Mouse (Mus musculus): Measurements from ENCODE around the gene Izumo1r. TPM values are rescaled to one million over a fixed set of nuclear protein-coding genes. Genes with fewer than 3 reads are reported as not detected.

The Izumo1r gene
- polyA plus RNA-seq, 1 experiment = 37.6 TPM

DNA sequence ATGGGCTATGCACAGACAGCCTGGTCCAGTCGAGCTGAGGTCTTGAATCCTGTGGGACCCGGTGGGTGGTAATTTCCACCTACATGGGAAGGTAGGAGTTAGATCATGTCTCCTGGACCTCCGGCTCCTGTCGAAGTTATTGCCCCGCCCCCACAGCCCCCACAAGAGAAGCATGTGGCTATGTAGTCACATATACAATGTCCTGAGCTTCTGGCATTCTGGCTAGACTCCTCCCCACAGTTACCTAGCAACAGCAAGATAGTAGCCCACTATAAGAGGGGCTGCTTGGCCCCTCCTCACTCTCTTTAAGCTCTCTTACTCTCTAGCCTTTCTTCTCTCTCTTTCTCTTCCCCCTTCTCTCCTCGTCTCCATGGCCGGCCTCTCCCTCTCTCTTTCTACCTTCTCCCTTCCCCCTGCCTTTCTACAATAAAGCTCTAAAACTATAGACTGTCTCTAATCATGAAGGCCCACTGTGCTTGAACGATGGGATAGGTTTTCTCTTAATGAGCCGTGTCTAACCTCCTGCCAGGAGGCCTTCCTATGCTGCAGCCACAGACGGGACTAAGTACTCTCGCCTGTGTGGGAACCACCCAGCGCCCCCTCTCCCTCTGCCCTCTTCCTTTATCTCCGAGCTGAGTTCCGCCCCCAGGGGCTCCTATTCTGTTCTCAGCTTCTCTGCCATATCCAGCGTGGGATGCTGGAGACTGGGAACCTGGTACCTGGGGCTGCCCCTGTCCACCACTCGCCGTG is 31.4 kb downstream of the Izumo1r start:
- H3K27ac ChIP-seq (ENCODE audit: insufficient read depth, low read length) = no peak overlapping the region
- H3K4me3 ChIP-seq (ENCODE audit: extremely low read depth, insufficient read depth, insufficient read length) = no peak overlapping the region
- no peaks in the 10 kb centered on the region for H3K27me3 ChIP-seq (ENCODE audit: control insufficient read depth, insufficient read depth, low read length)
- no peaks in the 10 kb centered on the region for H3K36me3 ChIP-seq (ENCODE audit: control insufficient read depth, insufficient read depth, low read length)
- no peak for DNase-seq (ENCODE audit: low read depth in 1 of 2, low spot score in 2 of 2)
- TF ChIP-seq CTCF (IDR thresholded peaks at IDR 0.05; ENCODE audit: extremely low read depth, insufficient read depth, insufficient read length, insufficient replicate concordance) (no peak), POLR2A (IDR thresholded peaks at IDR 0.05; ENCODE audit: low read depth, low read length) (no peak)
- whole genome bisulfite sequencing = 83% methylated on average over 17 of the region's 17 CpGs
- peaks cover 5% of the 10 kb centered on the region; the same call in 1 of the 2 replicates for H3K4me1 ChIP-seq (ENCODE audit: control insufficient read depth, insufficient read depth, insufficient read length)

DNA sequence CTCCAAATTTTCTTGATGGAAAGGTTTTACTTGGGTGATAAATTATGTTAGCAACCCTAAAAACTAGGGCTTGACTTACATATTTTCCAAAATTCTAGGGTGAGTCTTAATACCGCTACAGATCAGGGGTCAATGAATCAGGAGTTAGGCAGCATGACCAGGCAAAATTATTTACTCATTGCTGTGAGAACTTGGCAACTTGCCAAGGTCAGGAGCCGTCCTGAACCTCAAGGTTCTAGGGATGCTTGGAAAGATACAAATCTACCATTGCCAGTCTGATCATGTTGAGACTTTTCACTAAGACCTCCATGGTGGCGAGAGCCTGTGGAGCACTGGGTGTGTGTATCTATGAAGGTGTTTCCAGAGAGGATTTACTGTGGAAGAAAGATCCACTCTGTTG is 32.2 kb downstream of the Izumo1r start:
- Histone ChIP-seq H3K36me3 (ENCODE audit: control insufficient read depth, insufficient read depth, low read length) (no peaks in the 10 kb centered on the region), H3K4me3 (ENCODE audit: extremely low read depth, insufficient read depth, insufficient read length) (no peak overlapping the region), H3K4me1 (ENCODE audit: control insufficient read depth, insufficient read depth, insufficient read length) (peaks cover 4% of the 10 kb centered on the region; the same call in 1 of the 2 replicates), H3K27me3 (ENCODE audit: control insufficient read depth, insufficient read depth, low read length) (no peaks in the 10 kb centered on the region), H3K27ac (ENCODE audit: insufficient read depth, low read length) (no peak overlapping the region)
- no peak for DNase-seq (ENCODE audit: low read depth in 1 of 2, low spot score in 2 of 2)
- TF ChIP-seq CTCF (IDR thresholded peaks at IDR 0.05; ENCODE audit: extremely low read depth, insufficient read depth, insufficient read length, insufficient replicate concordance) (no peak), POLR2A (IDR thresholded peaks at IDR 0.05; ENCODE audit: low read depth, low read length) (no peak)
- 72% methylated on average over 3 of the region's 3 CpGs for WGBS

DNA sequence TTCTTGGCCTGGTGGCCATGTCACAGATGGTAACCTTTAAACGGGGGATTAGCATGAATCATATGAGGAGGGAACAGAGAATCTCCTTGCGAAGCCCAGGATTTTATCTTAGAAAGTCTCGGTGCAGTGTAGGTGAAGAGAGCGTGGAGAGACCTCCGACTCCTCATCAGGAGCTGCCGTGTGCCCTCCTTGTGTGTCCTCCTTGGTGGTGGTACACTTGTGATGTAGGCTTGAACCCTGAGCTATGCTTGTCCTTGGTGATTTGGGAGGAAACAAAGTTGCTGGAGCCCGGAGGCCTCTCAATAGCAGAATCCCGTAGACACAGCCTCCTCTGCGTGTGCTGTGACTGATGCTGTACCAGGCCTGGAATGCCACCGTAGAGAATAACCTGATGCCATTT is 32.9 kb downstream of the Izumo1r start:
- 97% methylated on average over 10 of the region's 10 CpGs for WGBS
- Histone ChIP-seq H3K36me3 (ENCODE audit: control insufficient read depth, insufficient read depth, low read length) (no peaks in the 10 kb centered on the region), H3K27me3 (ENCODE audit: control insufficient read depth, insufficient read depth, low read length) (no peaks in the 10 kb centered on the region), H3K27ac (ENCODE audit: insufficient read depth, low read length) (no peak overlapping the region), H3K4me1 (ENCODE audit: control insufficient read depth, insufficient read depth, insufficient read length) (peaks cover under 1% of the 10 kb centered on the region; the same call in 1 of the 2 replicates), H3K4me3 (ENCODE audit: extremely low read depth, insufficient read depth, insufficient read length) (no peak overlapping the region)
- no peak for TF ChIP-seq POLR2A (IDR thresholded peaks at IDR 0.05; ENCODE audit: low read depth, low read length)
- TF ChIP-seq CTCF (IDR thresholded peaks at IDR 0.05; ENCODE audit: extremely low read depth, insufficient read depth, insufficient read length, insufficient replicate concordance) = no peak
- DNase-seq (ENCODE audit: low read depth in 1 of 2, low spot score in 2 of 2) = no peak

DNA sequence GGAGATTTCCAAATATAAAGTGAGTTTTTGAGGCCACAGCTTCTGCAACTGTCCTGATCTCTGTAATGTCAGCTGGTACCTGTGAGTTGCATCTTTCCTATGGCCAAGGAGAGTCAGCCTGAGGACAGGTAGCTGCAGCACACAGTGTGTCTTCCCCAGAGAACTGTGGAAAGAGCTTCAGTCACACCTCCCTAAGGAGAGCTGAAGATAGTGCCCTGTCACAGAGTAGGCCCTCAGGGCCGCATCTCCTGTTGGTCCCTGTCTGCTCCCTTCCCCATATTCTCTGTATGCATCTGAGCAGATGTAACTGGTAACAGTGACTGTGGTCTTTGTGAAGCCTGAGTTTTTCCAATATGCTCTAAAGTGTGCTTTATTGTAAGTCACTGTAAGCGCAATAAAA is 33.4 kb downstream of the Izumo1r start:
- DNase-seq (ENCODE audit: low read depth in 1 of 2, low spot score in 2 of 2) = no peak
- Histone ChIP-seq H3K36me3 (ENCODE audit: control insufficient read depth, insufficient read depth, low read length) (no peaks in the 10 kb centered on the region), H3K27ac (ENCODE audit: insufficient read depth, low read length) (no peak overlapping the region), H3K4me3 (ENCODE audit: extremely low read depth, insufficient read depth, insufficient read length) (no peak overlapping the region), H3K4me1 (ENCODE audit: control insufficient read depth, insufficient read depth, insufficient read length) (no peaks in the 10 kb centered on the region), H3K27me3 (ENCODE audit: control insufficient read depth, insufficient read depth, low read length) (no peaks in the 10 kb centered on the region)
- no peak for TF ChIP-seq CTCF (IDR thresholded peaks at IDR 0.05; ENCODE audit: extremely low read depth, insufficient read depth, insufficient read length, insufficient replicate concordance)
- TF ChIP-seq POLR2A (IDR thresholded peaks at IDR 0.05; ENCODE audit: low read depth, low read length) = no peak
- 96% methylated on average over 2 of the region's 2 CpGs for WGBS

DNA sequence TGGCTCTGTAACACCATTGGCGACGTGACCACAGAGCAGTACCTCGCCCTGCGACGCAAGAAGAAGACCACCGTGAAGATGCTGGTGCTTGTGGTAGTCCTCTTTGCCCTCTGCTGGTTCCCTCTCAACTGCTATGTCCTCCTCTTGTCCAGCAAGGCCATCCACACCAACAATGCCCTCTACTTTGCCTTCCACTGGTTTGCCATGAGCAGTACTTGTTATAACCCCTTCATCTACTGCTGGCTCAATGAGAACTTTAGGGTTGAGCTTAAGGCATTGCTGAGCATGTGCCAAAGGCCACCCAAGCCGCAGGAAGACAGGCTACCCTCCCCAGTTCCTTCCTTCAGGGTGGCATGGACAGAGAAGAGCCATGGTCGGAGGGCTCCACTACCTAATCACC is 35.4 kb downstream of the Izumo1r start:
- Histone ChIP-seq H3K27me3 (ENCODE audit: control insufficient read depth, insufficient read depth, low read length) (no peaks in the 10 kb centered on the region), H3K27ac (ENCODE audit: insufficient read depth, low read length) (no peak overlapping the region), H3K4me3 (ENCODE audit: extremely low read depth, insufficient read depth, insufficient read length) (no peak overlapping the region), H3K36me3 (ENCODE audit: control insufficient read depth, insufficient read depth, low read length) (no peaks in the 10 kb centered on the region), H3K4me1 (ENCODE audit: control insufficient read depth, insufficient read depth, insufficient read length) (no peaks in the 10 kb centered on the region)
- DNase-seq (ENCODE audit: low read depth in 1 of 2, low spot score in 2 of 2) = no peak
- TF ChIP-seq POLR2A (IDR thresholded peaks at IDR 0.05; ENCODE audit: low read depth, low read length) (no peak), CTCF (IDR thresholded peaks at IDR 0.05; ENCODE audit: extremely low read depth, insufficient read depth, insufficient read length, insufficient replicate concordance) (no peak)
- WGBS = 85% methylated on average over 8 of the region's 8 CpGs

DNA sequence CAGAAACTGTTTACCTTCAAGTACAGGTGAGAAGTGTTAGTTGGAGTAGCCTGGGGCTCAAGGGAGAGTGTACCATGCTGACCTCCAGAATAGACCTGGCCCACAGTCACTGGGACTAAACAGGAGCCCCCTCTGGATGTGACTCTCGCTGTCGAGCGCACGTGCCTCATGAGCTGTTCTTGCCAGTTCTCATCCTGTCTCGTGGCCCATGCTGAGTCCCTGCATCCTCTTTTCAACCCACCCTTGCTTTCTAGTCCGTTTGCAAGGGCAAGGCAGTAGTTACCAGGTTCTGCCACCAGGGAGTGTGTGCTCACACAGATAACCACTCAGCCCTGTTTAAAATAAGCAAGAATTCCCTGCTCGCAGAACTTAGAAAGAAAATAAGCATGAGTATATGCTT is 36.8 kb downstream of the Izumo1r start:
- 7% methylated on average over 7 of the region's 7 CpGs for WGBS
- no peaks in the 10 kb centered on the region for H3K27me3 ChIP-seq (ENCODE audit: control insufficient read depth, insufficient read depth, low read length)
- DNase-seq (ENCODE audit: low read depth in 1 of 2, low spot score in 2 of 2) = peak; percentile 46 to 67
- H3K4me1 ChIP-seq (ENCODE audit: control insufficient read depth, insufficient read depth, insufficient read length) = no peaks in the 10 kb centered on the region
- no peak overlapping the region for H3K4me3 ChIP-seq (ENCODE audit: extremely low read depth, insufficient read depth, insufficient read length)
- no peak overlapping the region for H3K27ac ChIP-seq (ENCODE audit: insufficient read depth, low read length)
- TF ChIP-seq CTCF (IDR thresholded peaks at IDR 0.05; ENCODE audit: extremely low read depth, insufficient read depth, insufficient read length, insufficient replicate concordance) (peak; percentile 61; the same call in 1 of the 2 replicates), POLR2A (IDR thresholded peaks at IDR 0.05; ENCODE audit: low read depth, low read length) (no peak)
- no peaks in the 10 kb centered on the region for H3K36me3 ChIP-seq (ENCODE audit: control insufficient read depth, insufficient read depth, low read length)

DNA sequence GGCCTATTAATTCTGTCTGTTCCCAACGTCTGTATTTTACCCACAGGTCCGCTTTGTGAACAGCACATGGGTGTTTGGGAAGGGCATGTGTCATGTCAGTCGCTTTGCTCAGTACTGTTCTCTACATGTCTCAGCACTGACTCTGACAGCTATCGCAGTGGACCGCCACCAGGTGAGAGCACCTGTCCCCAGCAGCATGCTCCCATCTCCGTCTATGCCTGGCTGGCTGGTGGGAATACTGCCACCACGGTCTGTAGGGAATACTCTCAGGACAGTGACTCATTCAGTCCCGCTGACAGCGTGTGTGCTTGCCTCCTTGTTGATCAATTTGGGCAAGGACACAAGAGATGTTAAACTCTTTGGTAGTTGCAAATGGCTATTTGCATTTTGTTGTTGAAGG is 39.0 kb downstream of the Izumo1r start:
- H3K27me3 ChIP-seq (ENCODE audit: control insufficient read depth, insufficient read depth, low read length) = peaks cover 7% of the 10 kb centered on the region; the same call in 1 of the 2 replicates
- no peak overlapping the region for H3K4me3 ChIP-seq (ENCODE audit: extremely low read depth, insufficient read depth, insufficient read length)
- H3K36me3 ChIP-seq (ENCODE audit: control insufficient read depth, insufficient read depth, low read length) = no peaks in the 10 kb centered on the region
- DNase-seq (ENCODE audit: low read depth in 1 of 2, low spot score in 2 of 2) = no peak
- TF ChIP-seq CTCF (IDR thresholded peaks at IDR 0.05; ENCODE audit: extremely low read depth, insufficient read depth, insufficient read length, insufficient replicate concordance) = no peak
- no peak for TF ChIP-seq POLR2A (IDR thresholded peaks at IDR 0.05; ENCODE audit: low read depth, low read length)
- H3K4me1 ChIP-seq (ENCODE audit: control insufficient read depth, insufficient read depth, insufficient read length) = no peaks in the 10 kb centered on the region; the same call in 1 of the 2 replicates
- WGBS = 89% methylated on average over 9 of the region's 9 CpGs
- H3K27ac ChIP-seq (ENCODE audit: insufficient read depth, low read length) = no peak overlapping the region

Measured in spleen, adult 2 months (tissue).